Mouse (Mus musculus) limb, embryonic 14.5 days (tissue): ENCODE data around the gene Gm27021. TPM values are rescaled to one million over a fixed set of nuclear protein-coding genes. Genes with fewer than 3 reads are reported as not detected.

ENCODE experiments used
- ATAC-seq: fragments of 200-750 bp; cut with Nextera tagmentation; 2 replicates; pipeline ENCODE4 v1.8.0; 2017; ENCODE audit warnings: low read depth, moderate number of reproducible peaks, moderate TSS enrichment; ENCODE audit not compliant: low FRiP score
- DNase-seq: peaks from one replicate; pipeline ENCODE4 v3.0.0-alpha.2; 2015; ENCODE audit warnings: low spot score
- H3K27ac ChIP-seq: fragments of 300-500 bp; sonication (generic); replicated peaks from 2 replicates; pipeline ENCODE4 v1.5.1; 2014; ENCODE audit warnings: low read depth, mild to moderate bottlenecking, low read length, moderate library complexity, mixed read lengths
- H3K27me3 ChIP-seq: fragments of 300-500 bp; sonication (generic); 2 replicates; pipeline ENCODE4 v1.6.1; 2014; ENCODE audit warnings: low read length, mixed read lengths; ENCODE audit not compliant: control insufficient read depth, insufficient read depth
- H3K36me3 ChIP-seq: fragments of 300-500 bp; sonication (generic); 2 replicates; pipeline ENCODE4 v1.6.1; 2014; ENCODE audit warnings: mild to moderate bottlenecking, low read length, moderate library complexity, mixed read lengths; ENCODE audit not compliant: control insufficient read depth, insufficient read depth
- H3K4me1 ChIP-seq: fragments of 300-500 bp; sonication (generic); 2 replicates; pipeline ENCODE4 v1.6.1; 2014; ENCODE audit warnings: antibody characterized with exemption, low read length, mixed read lengths; ENCODE audit not compliant: control insufficient read depth, insufficient read depth
- H3K4me2 ChIP-seq: fragments of 300-500 bp; sonication (generic); replicated peaks from 2 replicates; pipeline ENCODE4 v1.6.1; 2014; ENCODE audit warnings: low read depth, mild to moderate bottlenecking, low read length, moderate library complexity; ENCODE audit not compliant: severe bottlenecking
- H3K4me3 ChIP-seq: fragments of 300-500 bp; sonication (generic); replicated peaks from 2 replicates; pipeline ENCODE4 v1.5.1; 2014; ENCODE audit warnings: low read length
- H3K9ac ChIP-seq: fragments of 300-500 bp; sonication (generic); 2 replicates; pipeline ENCODE4 v1.6.1; 2014; ENCODE audit warnings: mild to moderate bottlenecking, low read depth, low read length, moderate library complexity; ENCODE audit not compliant: severe bottlenecking
- H3K9me3 ChIP-seq: fragments of 300-500 bp; sonication (generic); 2 replicates; pipeline ENCODE4 v1.6.1; 2016; ENCODE audit warnings: low read length; ENCODE audit not compliant: control insufficient read depth
- POLR2A ChIP-seq: fragments of 200-500 bp; IDR thresholded peaks from 2 replicates; pipeline ENCODE4 v1.8.0; 2012; ENCODE audit warnings: inconsistent platforms, mild to moderate bottlenecking, moderate library complexity, borderline replicate concordance; ENCODE audit not compliant: insufficient read depth, insufficient read length; ENCODE audit errors: extremely low read depth
- WGBS: fragments of 180-500 bp; shearing (Covaris S2); extraction: QIAGEN DNeasy Blood & Tissue Kit; methylation state at CpG from one replicate; pipeline ENCODE4 v1.1.7; 2014; 5-methylcytosine and 5-hydroxymethylcytosine counted together
- polyA plus RNA-seq, 2 experiments: library from polyadenylated mRNA; depleted of rRNA in 1 of 2; stranded (reverse) in 1 of 2; unstranded in 1 of 2; fragments of >200 nt; fragmentation: Nextera tagmentation in 1 of 2; extraction: Ambion mirVana in 1 of 2; gene quantifications; 2 replicates each; pipeline versions ENCODE4 v1.2.1 to v1.2.3; 2012 to 2014

Gene Gm27021
- polyA plus RNA-seq, 2 experiments = 2.2 to 3.4 TPM

DNA sequence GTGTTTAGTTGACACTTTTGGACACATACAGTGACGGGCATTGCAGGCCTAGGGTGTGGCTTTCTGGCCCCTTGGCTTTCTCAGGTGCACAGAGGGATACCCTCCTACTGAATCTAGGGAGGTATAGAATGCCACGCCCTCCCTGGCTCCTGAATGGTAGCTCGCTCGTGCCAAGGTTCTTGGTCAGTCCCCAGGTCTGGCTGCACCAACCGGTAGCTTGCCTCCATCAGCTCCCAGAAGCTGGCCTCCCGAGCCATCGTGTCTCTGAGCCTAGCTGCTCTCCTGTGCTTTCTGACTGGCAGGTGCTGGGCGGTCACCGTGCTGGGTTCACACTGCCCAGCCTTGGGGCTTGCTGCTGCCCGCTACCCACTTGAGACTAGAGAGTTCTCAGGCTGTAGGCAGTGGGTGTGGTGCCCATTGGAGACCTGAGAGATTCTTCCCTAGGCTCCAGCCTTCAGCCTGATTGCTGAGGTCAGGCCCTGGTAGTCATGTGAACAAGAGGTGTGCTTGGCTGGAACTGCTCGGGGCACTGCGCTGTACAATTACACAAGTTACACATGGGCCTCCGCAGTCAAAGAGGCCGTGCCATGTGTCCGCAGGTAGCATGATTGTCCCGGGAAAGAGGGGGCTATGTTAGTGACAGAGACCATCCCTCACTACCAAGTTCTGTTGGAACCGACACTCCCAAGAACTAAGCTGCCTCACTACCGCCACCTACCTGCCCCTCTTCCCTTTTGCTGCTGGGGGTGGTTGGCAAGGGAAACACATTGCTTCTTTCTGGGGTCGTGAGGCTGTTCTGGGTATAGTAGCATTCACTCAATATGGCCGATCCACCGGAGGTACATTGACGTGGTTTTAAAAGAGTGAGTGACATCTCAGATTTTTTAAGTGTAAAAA lies 106.1 kb downstream of the Gm27021 start:
- no peak for TF ChIP-seq POLR2A

DNA sequence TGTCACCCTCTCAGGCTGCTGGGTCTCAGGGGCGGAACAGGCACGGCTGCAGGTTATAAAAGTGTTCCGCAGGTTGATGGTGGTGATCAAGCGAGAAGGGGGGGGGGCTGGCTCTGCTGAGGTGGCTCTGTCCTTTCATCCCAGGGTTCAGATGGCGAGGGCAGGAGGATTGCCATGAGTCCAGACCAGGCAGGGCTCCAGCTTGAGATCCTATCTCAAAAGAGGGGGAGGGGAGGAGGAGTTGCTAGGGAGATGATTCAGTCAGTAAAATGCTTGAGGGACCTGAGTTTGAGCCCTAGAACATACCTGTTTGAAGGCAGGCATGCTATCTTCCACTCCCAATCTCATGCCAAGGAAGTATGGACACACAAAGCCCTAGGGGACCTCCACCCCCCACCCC lies 107.3 kb downstream of the Gm27021 start:
- DNase-seq (no peak), ATAC-seq (no peak)
- Histone ChIP-seq H3K4me3 (no peak overlapping the region), H3K27me3 (no peaks in the 10 kb centered on the region), H3K4me2 (no peak overlapping the region), H3K9ac (no peak overlapping the region), H3K9me3 (no peaks in the 10 kb centered on the region), H3K36me3 (0 out of 2 replicates have a peak, but pooled peaks cover 7% of the 10 kb centered on the region), H3K27ac (no peak overlapping the region), H3K4me1 (peaks cover 66% of the 10 kb centered on the region)
- TF ChIP-seq POLR2A = no peak
- WGBS = 61% methylated on average over 5 of the region's 5 CpGs

More for the DNA sequence above, 106.1 kb downstream of the Gm27021 start:
- Histone ChIP-seq H3K4me3 (no peak overlapping the region), H3K36me3 (peaks cover 13% of the 10 kb centered on the region), H3K4me2 (no peak overlapping the region), H3K4me1 (peaks cover 58% of the 10 kb centered on the region), H3K9me3 (no peaks in the 10 kb centered on the region), H3K27ac (no peak overlapping the region), H3K27me3 (no peaks in the 10 kb centered on the region), H3K9ac (no peak overlapping the region)
- DNase-seq (no peak), ATAC-seq (no peak)
- WGBS = 79% methylated on average over 22 of the region's 22 CpGs

DNA sequence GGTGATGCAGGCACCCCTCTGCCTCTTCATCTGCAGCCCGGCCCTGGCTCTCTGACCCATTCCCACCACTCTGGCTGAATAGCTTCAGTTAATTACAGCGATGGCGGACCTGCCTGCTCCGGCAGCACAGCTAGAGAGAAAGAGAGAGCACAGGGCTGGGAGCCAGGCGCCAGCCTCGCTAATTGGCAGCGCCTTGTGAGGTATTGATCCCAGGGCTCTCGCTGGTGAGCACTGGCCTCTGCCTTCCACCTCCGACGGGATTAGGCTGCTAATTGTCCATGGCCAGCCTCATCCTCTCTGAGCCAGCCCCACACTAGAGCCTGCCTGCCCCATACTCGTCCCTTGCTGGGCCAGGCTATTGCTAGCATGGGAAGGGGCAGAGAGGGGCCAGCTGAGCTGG lies 108.2 kb downstream of the Gm27021 start:
- no peak for DNase-seq
- WGBS = 26% methylated on average over 11 of the region's 11 CpGs
- ATAC-seq = no peak
- H3K4me1 ChIP-seq = peaks cover 59% of the 10 kb centered on the region
- no peak overlapping the region for H3K4me3 ChIP-seq
- no peak overlapping the region for H3K27ac ChIP-seq
- H3K36me3 ChIP-seq = 0 out of 2 replicates have a peak, but pooled peaks cover 7% of the 10 kb centered on the region
- no peak for TF ChIP-seq POLR2A
- H3K27me3 ChIP-seq = no peaks in the 10 kb centered on the region
- no peak overlapping the region for H3K9ac ChIP-seq
- no peaks in the 10 kb centered on the region for H3K9me3 ChIP-seq
- H3K4me2 ChIP-seq = no peak overlapping the region

Other genes with a start within 250 kb of the Gm27021 start
- 72.3 and 97.9 TPM in 2 replicates for gene Gins2, start 78.8 kb downstream of the Gm27021 start, polyA plus RNA-seq (2012; rRNA removed)
- gene Gins2, start 78.8 kb downstream of the Gm27021 start, polyA plus RNA-seq (2014; fragmentation: Nextera tagmentation; extraction: Ambion mirVana) = 92.4 and 107 TPM in 2 replicates
- gene 1190005I06Rik, start 20.4 kb downstream of the Gm27021 start, polyA plus RNA-seq (2012; rRNA removed) = 6.4 and 6.6 TPM in 2 replicates
- gene 1190005I06Rik, start 20.4 kb downstream of the Gm27021 start, polyA plus RNA-seq (2014; fragmentation: Nextera tagmentation; extraction: Ambion mirVana) = 8.3 and 8.7 TPM in 2 replicates
- 736 and 1,017 TPM in 2 replicates for gene Cox4i1, start 143 bp upstream of the Gm27021 start, polyA plus RNA-seq (2012; rRNA removed)
- gene Cox4i1, start 143 bp upstream of the Gm27021 start, polyA plus RNA-seq (2014; fragmentation: Nextera tagmentation; extraction: Ambion mirVana) = 948 and 964 TPM in 2 replicates
- 109 and 160 TPM in 2 replicates for gene Emc8, start 494 bp upstream of the Gm27021 start, polyA plus RNA-seq (2012; rRNA removed)
- gene Emc8, start 494 bp upstream of the Gm27021 start, polyA plus RNA-seq (2014; fragmentation: Nextera tagmentation; extraction: Ambion mirVana) = 238 and 252 TPM in 2 replicates
- gene Irf8, start 68.3 kb upstream of the Gm27021 start, polyA plus RNA-seq (2012; rRNA removed) = 2.5 and 4.1 TPM in 2 replicates
- gene Irf8, start 68.3 kb upstream of the Gm27021 start, polyA plus RNA-seq (2014; fragmentation: Nextera tagmentation; extraction: Ambion mirVana) = 4.3 and 4.9 TPM in 2 replicates